Mouse (Mus musculus) MEL (cell line): Measurements from ENCODE around the gene Serpinb9c. TPM values are rescaled to one million over a fixed set of nuclear protein-coding genes. Genes with fewer than 3 reads are reported as not detected.

Experiments
- DNase-seq: peaks from one replicate; pipeline ENCODE4 v3.0.0; 2011; ENCODE audit warnings: low read depth, low spot score
- H3K27ac ChIP-seq: 2 replicates; pipeline ENCODE4 v1.5.1; 2012; ENCODE audit warnings: low read depth, mild to moderate bottlenecking, control low read depth, low read length, moderate library complexity; ENCODE audit not compliant: control insufficient read depth
- H3K27me3 ChIP-seq, 2 experiments: fragments of 150-350 bp in 1 of 2; sonication (generic) in 1 of 2; 2 replicates each; pipeline ENCODE4 v1.6.1; 2012; ENCODE audit warnings: low read length in 2 of 2, mild to moderate bottlenecking in 2 of 2, improper control_type of control experiment in 1 of 2, moderate library complexity in 1 of 2; ENCODE audit not compliant: insufficient read depth in 2 of 2, control insufficient read depth in 1 of 2
- H3K36me3 ChIP-seq, 2 experiments: 2 replicates each; pipeline ENCODE4 v1.6.1; 2012 to 2014; ENCODE audit warnings: low read length in 2 of 2, improper control_type of control experiment in 1 of 2, inconsistent platforms in 1 of 2, mild to moderate bottlenecking in 1 of 2; ENCODE audit not compliant: insufficient read depth in 2 of 2, control insufficient read depth in 1 of 2
- H3K4me1 ChIP-seq, 2 experiments: fragments of 150-350 bp in 1 of 2; sonication (generic) in 1 of 2; 2 replicates each; pipeline ENCODE4 v1.6.1; 2012; ENCODE audit warnings: low read length in 2 of 2, improper control_type of control experiment in 1 of 2, mild to moderate bottlenecking in 1 of 2; ENCODE audit not compliant: insufficient read depth in 2 of 2, control insufficient read depth in 1 of 2
- H3K4me3 ChIP-seq, 2 experiments: fragments of 150-350 bp in 1 of 2; sonication (generic) in 1 of 2; 2 replicates each; pipeline ENCODE4 v1.5.1; 2012; ENCODE audit warnings: low read depth in 2 of 2, low read length in 2 of 2, mild to moderate bottlenecking in 2 of 2, moderate library complexity in 2 of 2, control low read depth in 1 of 2, improper control_type of control experiment in 1 of 2; ENCODE audit not compliant: control insufficient read depth in 1 of 2, insufficient read depth in 1 of 2
- H3K79me2 ChIP-seq: 2 replicates; pipeline ENCODE4 v1.6.1; 2012; ENCODE audit warnings: mild to moderate bottlenecking, low read length, moderate library complexity; ENCODE audit not compliant: control insufficient read depth, poor library complexity, insufficient read depth
- H3K9ac ChIP-seq: 2 replicates; pipeline ENCODE4 v1.6.1; 2012; ENCODE audit warnings: low read depth, mild to moderate bottlenecking, control low read depth, low read length, moderate library complexity; ENCODE audit not compliant: control insufficient read depth, poor library complexity, severe bottlenecking
- H3K9me3 ChIP-seq: fragments of 150-350 bp; sonication (generic); replicated peaks from 2 replicates; pipeline ENCODE4 v1.6.1; 2012; ENCODE audit warnings: mild to moderate bottlenecking, low read length, improper control_type of control experiment, moderate library complexity; ENCODE audit not compliant: insufficient read depth
- CHD1 ChIP-seq: IDR thresholded peaks from 2 replicates; pipeline ENCODE4 v1.6.1; 2012; ENCODE audit warnings: low read depth, mild to moderate bottlenecking, inconsistent platforms, low read length, improper control_type of control experiment
- MAZ ChIP-seq: IDR thresholded peaks from 2 replicates; pipeline ENCODE4 v1.6.1; 2012; ENCODE audit warnings: low read depth, mild to moderate bottlenecking, inconsistent platforms, low read length, improper control_type of control experiment
- MEF2A ChIP-seq: IDR thresholded peaks from 2 replicates; pipeline ENCODE4 v1.6.1; 2014; ENCODE audit warnings: low read depth, mild to moderate bottlenecking, inconsistent platforms, low read length, improper control_type of control experiment; ENCODE audit not compliant: poor library complexity, insufficient replicate concordance, severe bottlenecking; ENCODE audit errors: extremely low read depth
- MYC ChIP-seq: IDR thresholded peaks from 2 replicates; pipeline ENCODE4 v1.6.1; 2011; ENCODE audit warnings: low read depth, mild to moderate bottlenecking, low read length, improper control_type of control experiment, moderate library complexity
- NELFE ChIP-seq: IDR thresholded peaks from 2 replicates; pipeline ENCODE4 v1.6.1; 2011; ENCODE audit warnings: low read depth, low read length, improper control_type of control experiment
- SIN3A ChIP-seq: IDR thresholded peaks from 2 replicates; pipeline ENCODE4 v1.6.1; 2012; ENCODE audit warnings: low read length, improper control_type of control experiment, inconsistent platforms
- SMC3 ChIP-seq: IDR thresholded peaks from 2 replicates; pipeline ENCODE4 v1.6.1; 2011; ENCODE audit warnings: low read depth, low read length, improper control_type of control experiment
- TBP ChIP-seq: IDR thresholded peaks from 2 replicates; pipeline ENCODE4 v1.8.0; 2011; ENCODE audit warnings: low read depth, low read length, improper control_type of control experiment
- TCF12 ChIP-seq: IDR thresholded peaks from 2 replicates; pipeline ENCODE4 v1.6.1; 2014; ENCODE audit warnings: low read depth, mild to moderate bottlenecking, inconsistent platforms, low read length, improper control_type of control experiment, moderate library complexity
- UBTF ChIP-seq: IDR thresholded peaks from 2 replicates; pipeline ENCODE4 v1.6.1; 2012; ENCODE audit warnings: low read depth, mild to moderate bottlenecking, inconsistent platforms, low read length, improper control_type of control experiment, moderate library complexity, borderline replicate concordance; ENCODE audit not compliant: insufficient read depth
- polyA plus RNA-seq, 2 experiments: library from polyadenylated mRNA; stranded (reverse) in 1 of 2; unstranded in 1 of 2; fragments of >175 nt in 1 of 2; fragments of >200 nt in 1 of 2; gene quantifications; 2 replicates each; pipeline versions ENCODE4 v1.2.1 to v1.2.4; 2012; ENCODE audit warnings: low replicate concordance in 2 of 2, low read depth in 1 of 2; ENCODE audit not compliant: insufficient read length in 2 of 2, insufficient read depth in 1 of 2, missing spikeins in 1 of 2
- total RNA-seq: library from RNA; depleted of rRNA; stranded (reverse); fragments of 300-350 nt; gene quantifications from 2 replicates; pipeline ENCODE4 v1.2.3, GENCODE M21; 2012; rRNA removed

Serpinb9c gene
- total and polyA plus RNA-seq, 3 experiments, result not detected

GRCm38 (mm10) chr13:33105626-33106025 is 53.9 kb downstream of the Serpinb9c start:
- DNase-seq, result no peak
- H3K4me3 ChIP-seq, result no peak overlapping the region
- no peak for TF ChIP-seq TCF12
- no peak for TF ChIP-seq MAZ
- TF ChIP-seq SMC3, result no peak
- no peak for TF ChIP-seq UBTF
- TF ChIP-seq MYC, result no peak
- TF ChIP-seq TBP, result no peak
- no peak for TF ChIP-seq SIN3A
- TF ChIP-seq NELFE, result no peak
- no peak for TF ChIP-seq CHD1
- no peak for TF ChIP-seq MEF2A

More at GRCm38 (mm10) chr13:33105626-33106025, 53.9 kb downstream of the Serpinb9c start:
- peaks cover 0 to 5% of the 10 kb centered on the region in 2 experiments; a peak in 2 of 4 replicates for H3K4me1 ChIP-seq
- H3K36me3 ChIP-seq, result no peaks in the 10 kb centered on the region
- H3K79me2 ChIP-seq, result no peaks in the 10 kb centered on the region
- no peak overlapping the region for H3K9ac ChIP-seq
- H3K27ac ChIP-seq, result no peak overlapping the region
- no peaks in the 10 kb centered on the region for H3K27me3 ChIP-seq
- H3K9me3 ChIP-seq, result no peaks in the 10 kb centered on the region

Other genes starting within 250 kb of the Serpinb9c start
- 0.20 and 0.27 TPM in 2 replicates for gene Serpinb6b, start 194.5 kb downstream of the Serpinb9c start, total RNA-seq
- gene Serpinb6b, start 194.5 kb downstream of the Serpinb9c start, polyA plus RNA-seq, result 1 to 10 TPM in 1 of 2 experiments, not detected in 1; 1.2 TPM
- 1.6 and 2.1 TPM in 2 replicates for gene Serpinb9, start 156.5 kb downstream of the Serpinb9c start, total RNA-seq
- gene Serpinb9, start 156.5 kb downstream of the Serpinb9c start, polyA plus RNA-seq, result 1 to 10 TPM in 1 of 2 experiments, not detected in 1; 2.9 TPM
- gene Serpinb9b, start 132.3 kb downstream of the Serpinb9c start, total RNA-seq, result 1.5 and 2.3 TPM in 2 replicates
- 1 to 10 TPM in 1 of 2 experiments, not detected in 1; 3.9 TPM for gene Serpinb9b, start 132.3 kb downstream of the Serpinb9c start, polyA plus RNA-seq
- gene Serpinb1b, start 81.2 kb downstream of the Serpinb9c start, total RNA-seq, result not detected in 2 replicates
- gene Serpinb1b, start 81.2 kb downstream of the Serpinb9c start, polyA plus RNA-seq, result not detected
- not detected in 2 replicates for gene Serpinb9d, start 33.2 kb upstream of the Serpinb9c start, total RNA-seq
- gene Serpinb9d, start 33.2 kb upstream of the Serpinb9c start, polyA plus RNA-seq, result not detected
- gene Serpinb9e, start 89.9 kb upstream of the Serpinb9c start, total RNA-seq, result not detected in 2 replicates
- gene Serpinb9e, start 89.9 kb upstream of the Serpinb9c start, polyA plus RNA-seq, result not detected
- not detected in 2 replicates for gene Serpinb9f, start 164.3 kb upstream of the Serpinb9c start, total RNA-seq
- not detected for gene Serpinb9f, start 164.3 kb upstream of the Serpinb9c start, polyA plus RNA-seq
- gene Gm11397, start 236.0 kb upstream of the Serpinb9c start, total RNA-seq, result not detected in 2 replicates
- gene Gm11397, start 236.0 kb upstream of the Serpinb9c start, polyA plus RNA-seq, result not detected